Mouse (Mus musculus) kidney, adult 2 months (tissue): Measurements from ENCODE around the gene Usp45. TPM values are rescaled to one million over a fixed set of nuclear protein-coding genes. Genes with fewer than 3 reads are reported as not detected.

Experiments
- DNase-seq: peaks from one replicate; pipeline ENCODE4 v3.0.0; 2021
- H3K27ac ChIP-seq: fragments of 200-500 bp; 2 replicates; pipeline ENCODE4 v1.5.1; 2012; ENCODE audit warnings: low read depth, low read length, control low read depth, inconsistent platforms; ENCODE audit not compliant: insufficient read depth
- H3K27me3 ChIP-seq: fragments of 200-500 bp; replicated peaks from 2 replicates; pipeline ENCODE4 v1.6.1; 2012; ENCODE audit warnings: mild to moderate bottlenecking, moderate library complexity, low read length, inconsistent platforms; ENCODE audit not compliant: control insufficient read depth, insufficient read depth
- H3K36me3 ChIP-seq: fragments of 200-500 bp; 2 replicates; pipeline ENCODE4 v1.6.1; 2012; ENCODE audit warnings: mild to moderate bottlenecking, moderate library complexity, low read length, inconsistent platforms; ENCODE audit not compliant: control insufficient read depth, insufficient read depth
- H3K4me1 ChIP-seq: fragments of 200-500 bp; 2 replicates; pipeline ENCODE4 v1.6.1; 2011; ENCODE audit warnings: low read length; ENCODE audit not compliant: control insufficient read depth, insufficient read depth
- H3K4me3 ChIP-seq: fragments of 200-500 bp; 2 replicates; pipeline ENCODE4 v1.5.1; 2011; ENCODE audit warnings: mild to moderate bottlenecking, low read depth, low read length, control low read depth; ENCODE audit not compliant: insufficient read depth
- CTCF ChIP-seq: fragments of 200-500 bp; conservative IDR thresholded peaks from 2 replicates; pipeline ENCODE4 v1.5.1; 2011; ENCODE audit warnings: low read depth, mild to moderate bottlenecking, control low read depth, low read length, moderate library complexity, mixed read lengths; ENCODE audit not compliant: insufficient read depth, insufficient read length
- POLR2A ChIP-seq: fragments of 200-500 bp; IDR thresholded peaks from one replicate; pipeline ENCODE4 v1.6.1; 2011; ENCODE audit warnings: low read depth, low read length, control low read depth
- WGBS: fragments of 180-500 bp; shearing (Covaris S2); methylation state at CpG from one replicate; pipeline ENCODE4 v1.1.7; 2018; 5-methylcytosine and 5-hydroxymethylcytosine counted together
- polyA plus RNA-seq: library from polyadenylated mRNA; depleted of rRNA; stranded (reverse); fragments of >200 nt; gene quantifications from 2 replicates; pipeline ENCODE4 v1.2.3, GENCODE M21; 2012

Gene Usp45
- polyA plus RNA-seq, 1 experiment: 2.8 TPM

DNA sequence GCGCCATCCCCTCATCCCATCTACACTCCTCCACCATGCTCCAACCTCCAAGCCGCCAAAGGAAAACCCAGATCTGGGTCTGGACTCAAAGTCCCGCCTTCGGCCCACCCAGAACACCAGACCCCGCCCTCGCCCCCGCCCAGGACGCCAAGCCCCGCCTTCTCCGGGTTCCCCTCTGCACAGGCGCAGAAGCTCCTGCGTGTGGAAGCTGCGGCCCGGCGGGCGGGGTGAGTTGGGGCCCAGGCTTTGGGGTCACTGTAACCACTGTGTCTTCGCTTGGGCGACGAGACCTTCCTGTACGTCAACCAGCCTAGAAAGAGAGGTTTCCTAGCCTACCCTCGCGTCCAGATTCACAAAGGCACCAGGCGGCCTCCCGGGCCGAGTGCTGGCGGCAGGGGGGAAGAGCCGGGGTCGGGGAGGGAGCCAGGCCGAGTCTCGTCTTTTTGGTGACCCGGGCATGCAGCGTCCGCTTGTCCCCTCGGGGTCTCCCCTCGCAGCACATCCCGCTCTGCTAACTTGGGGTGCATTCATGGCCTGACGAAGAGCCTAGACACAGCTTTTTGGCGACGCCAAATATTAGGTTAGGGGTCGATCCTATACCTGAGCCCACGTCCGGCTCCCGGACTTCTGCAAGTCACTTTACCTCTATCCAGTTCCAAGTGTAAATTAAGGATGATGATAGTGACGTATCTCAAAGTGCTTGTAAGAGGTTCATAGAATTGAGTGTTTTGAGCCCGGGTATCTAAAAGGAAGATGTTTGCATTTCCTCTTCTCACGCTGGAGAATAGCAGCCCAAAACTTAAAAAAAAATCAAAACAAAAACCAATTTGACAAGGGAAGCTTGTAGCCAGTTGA, 9.4 kb downstream of the Usp45 start:
- peak; percentile 95 for DNase-seq
- H3K27ac ChIP-seq: peak overlapping the region; percentile 67; the same call in 1 of the 2 replicates
- H3K4me1 ChIP-seq: peaks cover 4% of the 10 kb centered on the region; the same call in 1 of the 2 replicates
- peak overlapping the region; percentile 92 for H3K4me3 ChIP-seq
- no peaks in the 10 kb centered on the region for H3K27me3 ChIP-seq
- WGBS: 1% methylated on average over 46 of the region's 46 CpGs
- no peak for TF ChIP-seq CTCF
- TF ChIP-seq POLR2A: peak; percentile 15
- no peaks in the 10 kb centered on the region for H3K36me3 ChIP-seq

GRCm38 (mm10) chr4:21776946-21777265, 9.9 kb downstream of the Usp45 start:
- 3% methylated on average over 9 of the region's 9 CpGs for WGBS
- no peak overlapping the region for H3K4me3 ChIP-seq

GRCm38 (mm10) chr4:21780816-21781726, 14.1 kb downstream of the Usp45 start:
- TF ChIP-seq POLR2A: no peak
- no peak for TF ChIP-seq CTCF
- no peak overlapping the region for H3K27ac ChIP-seq
- 74% methylated on average over 12 of the region's 12 CpGs for WGBS
- DNase-seq: peak; percentile 81
- H3K27me3 ChIP-seq: no peaks in the 10 kb centered on the region
- H3K4me3 ChIP-seq: no peak overlapping the region
- H3K36me3 ChIP-seq: peaks cover 3% of the 10 kb centered on the region; the same call in 1 of the 2 replicates
- H3K4me1 ChIP-seq: peaks cover 8% of the 10 kb centered on the region; the same call in 1 of the 2 replicates

More at GRCm38 (mm10) chr4:21776946-21777265, 9.9 kb downstream of the Usp45 start:
- Histone ChIP-seq H3K4me1 (peaks cover 8% of the 10 kb centered on the region; the same call in 1 of the 2 replicates), H3K36me3 (no peaks in the 10 kb centered on the region; the same call in 1 of the 2 replicates), H3K27ac (no peak overlapping the region), H3K27me3 (no peaks in the 10 kb centered on the region)
- no peak for DNase-seq
- TF ChIP-seq CTCF (no peak), POLR2A (no peak)

GRCm38 (mm10) chr4:21786268-21786667, 19.3 kb downstream of the Usp45 start:
- no peak overlapping the region for H3K27ac ChIP-seq
- H3K4me3 ChIP-seq: no peak overlapping the region
- H3K36me3 ChIP-seq: peaks cover 5% of the 10 kb centered on the region; the same call in 1 of the 2 replicates
- TF ChIP-seq CTCF: no peak
- no peak for TF ChIP-seq POLR2A
- H3K27me3 ChIP-seq: no peaks in the 10 kb centered on the region
- peaks cover 4% of the 10 kb centered on the region; the same call in 1 of the 2 replicates for H3K4me1 ChIP-seq
- 95% methylated on average over 12 of the region's 12 CpGs for WGBS
- no peak for DNase-seq

DNA sequence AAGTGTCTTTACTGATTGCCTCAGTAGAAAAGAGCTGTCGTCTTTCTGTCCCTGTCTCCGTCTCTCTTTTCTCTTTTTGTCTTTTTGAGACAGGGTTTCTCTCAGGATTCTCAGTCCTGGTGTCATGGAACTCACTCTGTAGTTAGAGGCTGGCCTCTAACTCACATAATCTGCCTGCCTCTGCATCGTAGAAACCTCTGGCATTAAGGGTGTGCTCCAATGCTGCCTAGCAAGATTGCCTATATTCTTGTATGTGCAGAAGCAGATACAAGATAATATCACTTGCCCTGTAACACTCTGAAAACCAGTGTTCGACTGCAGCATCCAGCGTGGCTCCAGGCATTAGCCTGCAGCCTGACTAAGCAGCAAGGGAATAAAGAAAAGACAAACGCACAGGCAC, 21.9 kb downstream of the Usp45 start:
- Histone ChIP-seq H3K4me3 (no peak overlapping the region), H3K4me1 (no peaks in the 10 kb centered on the region), H3K27me3 (no peaks in the 10 kb centered on the region), H3K36me3 (peaks cover 5% of the 10 kb centered on the region; the same call in 1 of the 2 replicates), H3K27ac (no peak overlapping the region)
- TF ChIP-seq POLR2A: no peak
- TF ChIP-seq CTCF: no peak
- 93% methylated on average over 6 of the region's 6 CpGs for whole genome bisulfite sequencing
- no peak for DNase-seq

GRCm38 (mm10) chr4:21789836-21790235, 22.9 kb downstream of the Usp45 start:
- H3K27ac ChIP-seq: no peak overlapping the region
- no peak for DNase-seq
- H3K27me3 ChIP-seq: no peaks in the 10 kb centered on the region
- peaks cover 1% of the 10 kb centered on the region; the same call in 1 of the 2 replicates for H3K36me3 ChIP-seq
- WGBS: 84% methylated on average over 4 of the region's 4 CpGs
- no peak overlapping the region for H3K4me3 ChIP-seq
- H3K4me1 ChIP-seq: no peaks in the 10 kb centered on the region
- TF ChIP-seq CTCF (no peak), POLR2A (no peak)

DNA sequence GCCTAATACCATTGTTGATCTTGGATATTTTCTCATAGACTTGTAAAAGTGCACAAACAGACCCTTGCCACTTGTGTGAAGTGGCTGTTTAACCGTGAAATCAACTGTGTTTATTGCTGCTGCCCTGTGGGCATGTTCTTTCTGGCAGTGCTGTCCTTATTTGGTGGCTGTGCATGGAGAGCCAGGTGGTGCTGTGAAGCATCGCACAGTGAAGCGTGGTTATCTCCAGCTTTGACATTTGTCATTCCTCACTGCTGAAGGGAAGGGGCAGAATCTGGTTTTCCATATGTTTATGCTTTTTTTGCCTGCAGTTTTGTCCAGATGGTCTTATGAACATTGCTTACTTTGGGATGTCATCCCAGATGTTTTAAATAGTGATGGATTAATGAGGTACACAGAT, 26.7 kb downstream of the Usp45 start:
- H3K27ac ChIP-seq: no peak overlapping the region
- H3K27me3 ChIP-seq: no peaks in the 10 kb centered on the region
- no peak overlapping the region for H3K4me3 ChIP-seq
- no peaks in the 10 kb centered on the region for H3K4me1 ChIP-seq
- no peak for DNase-seq
- TF ChIP-seq POLR2A (no peak), CTCF (no peak)
- 71% methylated on average over 3 of the region's 3 CpGs for WGBS
- H3K36me3 ChIP-seq: peaks cover 1% of the 10 kb centered on the region; the same call in 1 of the 2 replicates
